Mouse (Mus musculus) midbrain, embryonic 14.5 days (tissue): Measurements from ENCODE around the gene Serpinb6b. TPM values are rescaled to one million over a fixed set of nuclear protein-coding genes. Genes with fewer than 3 reads are reported as not detected.

Experiments used
- polyA plus RNA-seq: library from polyadenylated mRNA; unstranded; fragments of >200 nt; fragmentation: Nextera tagmentation; extraction: Ambion mirVana; gene quantifications from 2 replicates; pipeline ENCODE4 v1.2.1, GENCODE M21; 2014

Gene Serpinb6b
- polyA plus RNA-seq, 1 experiment from 2014 or later, result 0.95 TPM

Other genes starting within 250 kb of the Serpinb6b start
- 0.20 TPM in 1 of 2 replicates, not detected in the other for gene Mylk4, start 181.3 kb upstream of the Serpinb6b start, polyA plus RNA-seq
- gene Wrnip1, start 163.2 kb upstream of the Serpinb6b start, polyA plus RNA-seq, result 26.5 and 28.0 TPM in 2 replicates
- not detected in 2 replicates for gene D930007J09Rik, start 162.4 kb upstream of the Serpinb6b start, polyA plus RNA-seq
- gene Serpinb1a, start 114.0 kb upstream of the Serpinb6b start, polyA plus RNA-seq, result 2.2 and 2.9 TPM in 2 replicates
- not detected in 2 replicates for gene Serpinb1c, start 67.0 kb upstream of the Serpinb6b start, polyA plus RNA-seq
- 0.32 and 1.8 TPM in 2 replicates for gene Serpinb9, start 38.0 kb downstream of the Serpinb6b start, polyA plus RNA-seq
- gene Serpinb9b, start 62.2 kb downstream of the Serpinb6b start, polyA plus RNA-seq, result 0.62 TPM in 1 of 2 replicates, not detected in the other
- 0.84 and 1.3 TPM in 2 replicates for gene Serpinb1b, start 113.4 kb downstream of the Serpinb6b start, polyA plus RNA-seq
- not detected in 2 replicates for gene Serpinb9c, start 194.5 kb downstream of the Serpinb6b start, polyA plus RNA-seq
- not detected in 2 replicates for gene Serpinb9d, start 227.8 kb downstream of the Serpinb6b start, polyA plus RNA-seq